Mouse (Mus musculus) myocyte (in vitro differentiated cells): ENCODE results near the gene Auts2.

Source experiments
- CEBPB ChIP-seq: IDR thresholded peaks from 2 replicates; pipeline ENCODE4 v1.6.1; 2011; ENCODE audit warnings: mild to moderate bottlenecking, moderate library complexity; ENCODE audit not compliant: poor library complexity, insufficient read depth, severe bottlenecking
- E2F4 ChIP-seq: IDR thresholded peaks from one replicate; pipeline ENCODE4 v1.6.1; 2011; ENCODE audit warnings: mild to moderate bottlenecking, control low read depth, moderate library complexity; ENCODE audit not compliant: insufficient read depth
- MAX ChIP-seq: IDR thresholded peaks from one replicate; pipeline ENCODE4 v1.6.1; 2011; ENCODE audit warnings: low read depth, mild to moderate bottlenecking, control low read depth
- MYOD1 ChIP-seq, 3 experiments: IDR thresholded peaks; one replicate each; pipeline ENCODE4 v1.6.1; 2011; ENCODE audit warnings: control low read depth in 2 of 3, low read depth in 2 of 3, mild to moderate bottlenecking in 2 of 3, moderate library complexity in 1 of 3; ENCODE audit not compliant: insufficient read length in 2 of 3, control insufficient read depth in 1 of 3
- POLR2A ChIP-seq: IDR thresholded peaks from one replicate; pipeline ENCODE4 v1.6.1; 2011; ENCODE audit warnings: low read depth, mild to moderate bottlenecking, control low read depth, moderate library complexity; ENCODE audit not compliant: insufficient read length
- POLR2AphosphoS2 ChIP-seq: IDR thresholded peaks from one replicate; pipeline ENCODE4 v1.6.1; 2011; ENCODE audit warnings: low read depth, control low read depth; ENCODE audit not compliant: insufficient read length
- TCF12 ChIP-seq: IDR thresholded peaks from one replicate; pipeline ENCODE4 v1.6.1; 2011; ENCODE audit warnings: mild to moderate bottlenecking, control low read depth; ENCODE audit not compliant: poor library complexity, insufficient read depth, severe bottlenecking
- TCF3 ChIP-seq: IDR thresholded peaks from one replicate; pipeline ENCODE4 v1.6.1; 2011; ENCODE audit warnings: low read depth, control low read depth; ENCODE audit not compliant: insufficient read length
- USF1 ChIP-seq: IDR thresholded peaks from one replicate; pipeline ENCODE4 v1.6.1; 2011; ENCODE audit warnings: low read depth, mild to moderate bottlenecking, control low read depth, moderate library complexity

GRCm38 (mm10) chr5:131575086-131575514 lies 968.0 kb downstream of the Auts2 start:
- no peak for TF ChIP-seq POLR2A
- TF ChIP-seq POLR2AphosphoS2 = no peak
- TF ChIP-seq USF1 = no peak
- TF ChIP-seq CEBPB = no peak
- TF ChIP-seq TCF12 = no peak
- TF ChIP-seq MAX = no peak
- TF ChIP-seq MYOD1 (IDR thresholded peaks at IDR 0.05; ENCODE audit: control insufficient read depth in 1 of 3, insufficient read length in 2 of 3, low read depth in 2 of 3) = no peak
- TF ChIP-seq E2F4 = no peak
- TF ChIP-seq TCF3 = no peak
